Mouse (Mus musculus): ENCODE results near the gene Unk. TPM values are rescaled to one million over a fixed set of nuclear protein-coding genes. Genes with fewer than 3 reads are reported as not detected.

The Unk gene
- polyA plus RNA-seq, 1 experiment from 2014 or later: 51.3 TPM

DNA sequence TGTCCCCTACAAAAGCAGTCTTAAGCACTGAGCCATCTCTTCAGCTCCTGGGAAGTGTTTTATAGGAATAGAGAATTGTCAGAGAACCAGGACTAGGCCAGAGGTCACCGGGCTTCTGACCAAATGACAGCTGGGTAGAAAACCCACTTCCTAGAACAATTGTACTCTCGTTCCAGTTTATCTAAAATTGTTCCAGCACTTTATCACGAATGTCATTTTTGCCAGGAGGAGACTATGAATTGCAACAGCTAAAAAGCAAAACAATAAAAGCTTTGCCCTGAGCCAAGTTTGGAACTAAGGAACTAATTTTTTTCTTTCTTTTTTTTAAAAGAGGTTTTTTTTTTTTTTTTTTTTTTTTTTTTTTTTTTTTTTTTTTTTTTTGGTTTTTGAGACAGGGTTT, 65.5 kb downstream of the Unk start:
- Histone ChIP-seq H3K4me1 (replicated peaks) (peaks cover 11% of the 10 kb centered on the region; the same call in 1 of the 2 replicates), H3K4me3 (no peak overlapping the region), H3K9me3 (peaks cover 4% of the 10 kb centered on the region), H3K27ac (no peak overlapping the region), H3K36me3 (no peaks in the 10 kb centered on the region), H3K27me3 (ENCODE audit: insufficient read depth, poor library complexity, severe bottlenecking) (0 out of 2 replicates have a peak, but pooled peaks cover 4% of the 10 kb centered on the region)
- no peak for DNase-seq (ENCODE audit: low spot score)
- WGBS: 75% methylated on average over 3 of the region's 3 CpGs

GRCm38 (mm10) chr11:116096213-116097108, 66.3 kb downstream of the Unk start:
- no peak overlapping the region for H3K4me3 ChIP-seq
- no peaks in the 10 kb centered on the region for H3K36me3 ChIP-seq
- DNase-seq (ENCODE audit: low spot score): no peak
- H3K9me3 ChIP-seq: peaks cover 4% of the 10 kb centered on the region
- WGBS: 92% methylated on average over 5 of the region's 5 CpGs
- peaks cover 15% of the 10 kb centered on the region for H3K4me1 ChIP-seq (replicated peaks)
- 0 out of 2 replicates have a peak, but pooled peaks cover 4% of the 10 kb centered on the region for H3K27me3 ChIP-seq (ENCODE audit: insufficient read depth, poor library complexity, severe bottlenecking)
- no peak overlapping the region for H3K27ac ChIP-seq

- H3K9me3 ChIP-seq: peaks cover 4% of the 10 kb centered on the region
- no peak overlapping the region for H3K27ac ChIP-seq
- no peak for DNase-seq (ENCODE audit: low spot score)
- 79% methylated on average over 14 of the region's 14 CpGs for WGBS
- H3K36me3 ChIP-seq: no peaks in the 10 kb centered on the region
- H3K27me3 ChIP-seq (ENCODE audit: insufficient read depth, poor library complexity, severe bottlenecking): 0 out of 2 replicates have a peak, but pooled peaks cover 6% of the 10 kb centered on the region
- H3K4me1 ChIP-seq (replicated peaks): peaks cover 33% of the 10 kb centered on the region
- H3K4me3 ChIP-seq: no peak overlapping the region
These were observed 68.8 kb downstream of the Unk start for GRCm38 (mm10) chr11:116098711-116099460.

- Histone ChIP-seq H3K9me3 (peaks cover 4% of the 10 kb centered on the region), H3K4me3 (no peak overlapping the region), H3K27me3 (ENCODE audit: insufficient read depth, poor library complexity, severe bottlenecking) (0 out of 2 replicates have a peak, but pooled peaks cover 8% of the 10 kb centered on the region), H3K36me3 (no peaks in the 10 kb centered on the region), H3K4me1 (replicated peaks) (peaks cover 36% of the 10 kb centered on the region), H3K27ac (no peak overlapping the region)
- 86% methylated on average over 6 of the region's 6 CpGs for WGBS
- DNase-seq (ENCODE audit: low spot score): no peak
These were observed 69.3 kb downstream of the Unk start for GRCm38 (mm10) chr11:116099462-116099861.

GRCm38 (mm10) chr11:116100385-116100784, 70.3 kb downstream of the Unk start:
- Histone ChIP-seq H3K27me3 (ENCODE audit: insufficient read depth, poor library complexity, severe bottlenecking) (peaks cover 14% of the 10 kb centered on the region), H3K9me3 (peaks cover 4% of the 10 kb centered on the region), H3K4me3 (no peak overlapping the region), H3K27ac (peak overlapping the region; percentile 83; the same call in 1 of the 2 replicates), H3K4me1 (replicated peaks) (peaks cover 43% of the 10 kb centered on the region), H3K36me3 (no peaks in the 10 kb centered on the region)
- no peak for DNase-seq (ENCODE audit: low spot score)
- 86% methylated on average over 6 of the region's 6 CpGs for WGBS

DNA sequence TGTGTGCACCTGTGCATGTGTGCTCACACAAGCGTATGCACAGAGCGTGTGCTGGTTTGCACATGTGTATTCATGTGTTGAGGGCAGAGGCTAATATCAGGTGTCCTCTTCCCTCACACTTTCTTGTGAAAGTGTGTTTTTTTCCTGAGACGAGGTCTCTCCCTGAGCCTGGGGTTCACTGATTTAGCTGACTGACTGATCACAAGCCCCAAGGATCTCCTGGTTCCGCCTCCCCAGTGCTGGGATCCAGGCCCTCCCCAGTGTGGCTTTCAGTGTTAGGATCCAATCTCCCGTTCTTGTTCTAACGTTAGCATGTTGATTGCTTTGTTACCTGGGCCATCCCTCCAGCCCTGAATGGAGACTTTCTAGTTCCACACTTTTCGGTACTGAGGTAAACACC, 70.7 kb downstream of the Unk start:
- Histone ChIP-seq H3K4me1 (replicated peaks) (peaks cover 47% of the 10 kb centered on the region), H3K27ac (peak overlapping the region; percentile 83), H3K27me3 (ENCODE audit: insufficient read depth, poor library complexity, severe bottlenecking) (peaks cover 19% of the 10 kb centered on the region), H3K9me3 (peaks cover 4% of the 10 kb centered on the region), H3K36me3 (no peaks in the 10 kb centered on the region), H3K4me3 (no peak overlapping the region)
- WGBS: 83% methylated on average over 7 of the region's 7 CpGs
- no peak for DNase-seq (ENCODE audit: low spot score)

DNA sequence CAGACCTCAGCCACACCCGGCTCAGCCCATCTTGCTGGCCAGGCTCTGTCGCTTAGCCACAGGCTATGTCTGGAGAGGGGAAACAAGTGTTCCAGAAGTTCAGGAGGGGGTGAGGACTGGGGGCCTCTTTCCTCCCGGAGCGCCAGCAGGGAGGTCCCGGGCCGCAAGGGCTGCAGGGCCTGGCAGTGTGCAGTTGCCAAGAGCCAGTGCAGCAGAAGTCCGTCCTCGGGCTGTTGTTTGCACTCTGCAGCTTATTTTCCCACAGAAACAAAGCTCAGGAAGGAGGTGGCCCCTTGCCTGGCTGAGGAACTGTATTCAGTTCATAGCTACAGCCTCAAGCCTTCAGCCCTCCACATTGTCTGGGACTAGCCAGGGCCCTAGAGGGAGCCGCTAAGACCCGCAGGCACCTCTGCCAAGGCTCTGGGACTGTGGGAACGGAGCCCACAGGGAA, 71.8 kb downstream of the Unk start:
- Histone ChIP-seq H3K36me3 (no peaks in the 10 kb centered on the region), H3K27ac (peak overlapping the region; percentile 83), H3K9me3 (no peaks in the 10 kb centered on the region; the same call in 1 of the 2 replicates), H3K27me3 (ENCODE audit: insufficient read depth, poor library complexity, severe bottlenecking) (peaks cover 30% of the 10 kb centered on the region), H3K4me1 (replicated peaks) (peaks cover 58% of the 10 kb centered on the region), H3K4me3 (peak overlapping the region; percentile 2; the same call in 1 of the 2 replicates)
- DNase-seq (ENCODE audit: low spot score): no peak
- 46% methylated on average over 11 of the region's 11 CpGs for WGBS

- Histone ChIP-seq H3K9me3 (no peaks in the 10 kb centered on the region), H3K4me1 (replicated peaks) (peaks cover 64% of the 10 kb centered on the region), H3K4me3 (no peak overlapping the region), H3K27me3 (ENCODE audit: insufficient read depth, poor library complexity, severe bottlenecking) (peaks cover 35% of the 10 kb centered on the region), H3K36me3 (no peaks in the 10 kb centered on the region), H3K27ac (peak overlapping the region; percentile 83)
- no peak for DNase-seq (ENCODE audit: low spot score)
- WGBS: 66% methylated on average over 3 of the region's 4 CpGs
These were observed 72.3 kb downstream of the Unk start for GRCm38 (mm10) chr11:116102472-116102871.

- H3K36me3 ChIP-seq: no peaks in the 10 kb centered on the region
- H3K4me3 ChIP-seq: peak overlapping the region; percentile 9
- DNase-seq (ENCODE audit: low spot score): no peak
- H3K4me1 ChIP-seq (replicated peaks): peaks cover 73% of the 10 kb centered on the region
- WGBS: 78% methylated on average over 12 of the region's 12 CpGs
- peak overlapping the region; percentile 81 for H3K27ac ChIP-seq
- no peaks in the 10 kb centered on the region for H3K9me3 ChIP-seq
- peaks cover 46% of the 10 kb centered on the region for H3K27me3 ChIP-seq (ENCODE audit: insufficient read depth, poor library complexity, severe bottlenecking)
These were observed 73.5 kb downstream of the Unk start for GRCm38 (mm10) chr11:116103572-116103971.

DNA sequence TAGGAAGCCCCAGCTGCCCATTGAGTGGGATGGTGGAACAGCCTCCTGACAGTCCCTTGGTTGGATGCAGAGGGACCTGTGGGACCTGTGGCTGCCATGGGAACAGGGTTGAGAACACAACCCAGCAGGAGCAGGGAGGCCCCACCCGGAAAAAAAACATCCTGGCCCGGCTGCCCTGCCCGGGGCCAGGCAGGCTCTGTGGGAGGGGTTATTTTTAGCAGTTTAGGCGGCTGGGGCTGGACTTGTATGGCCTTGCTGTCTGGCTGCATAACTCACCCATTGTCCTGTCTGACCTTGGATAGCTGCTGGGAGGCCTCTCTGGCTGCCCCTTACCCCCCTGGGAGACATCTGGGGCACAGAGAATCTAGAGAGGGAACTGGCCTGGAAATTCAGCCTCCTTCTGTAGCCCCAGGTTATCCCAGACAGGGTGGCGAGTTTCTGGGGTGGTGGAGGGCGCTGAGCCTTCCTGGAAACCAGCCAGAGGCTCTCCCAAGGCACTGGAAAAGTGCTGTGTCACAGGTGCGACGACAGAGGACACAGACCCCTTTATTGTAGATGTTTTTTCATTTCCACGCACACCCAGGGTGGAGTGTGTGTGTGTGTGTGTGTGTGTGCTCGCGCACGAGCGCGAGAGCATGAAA, 74.0 kb downstream of the Unk start:
- peak; percentile 76 for DNase-seq (ENCODE audit: low spot score)
- H3K4me1 ChIP-seq (replicated peaks): peaks cover 77% of the 10 kb centered on the region
- no peaks in the 10 kb centered on the region for H3K36me3 ChIP-seq
- peak overlapping the region; percentile 81 for H3K27ac ChIP-seq
- WGBS: 44% methylated on average over 14 of the region's 14 CpGs
- H3K27me3 ChIP-seq (ENCODE audit: insufficient read depth, poor library complexity, severe bottlenecking): peaks cover 51% of the 10 kb centered on the region
- H3K4me3 ChIP-seq: peak overlapping the region; percentile 9
- H3K9me3 ChIP-seq: no peaks in the 10 kb centered on the region

GRCm38 (mm10) chr11:116105065-116105464, 74.9 kb downstream of the Unk start:
- DNase-seq (ENCODE audit: low spot score): no peak

DNA sequence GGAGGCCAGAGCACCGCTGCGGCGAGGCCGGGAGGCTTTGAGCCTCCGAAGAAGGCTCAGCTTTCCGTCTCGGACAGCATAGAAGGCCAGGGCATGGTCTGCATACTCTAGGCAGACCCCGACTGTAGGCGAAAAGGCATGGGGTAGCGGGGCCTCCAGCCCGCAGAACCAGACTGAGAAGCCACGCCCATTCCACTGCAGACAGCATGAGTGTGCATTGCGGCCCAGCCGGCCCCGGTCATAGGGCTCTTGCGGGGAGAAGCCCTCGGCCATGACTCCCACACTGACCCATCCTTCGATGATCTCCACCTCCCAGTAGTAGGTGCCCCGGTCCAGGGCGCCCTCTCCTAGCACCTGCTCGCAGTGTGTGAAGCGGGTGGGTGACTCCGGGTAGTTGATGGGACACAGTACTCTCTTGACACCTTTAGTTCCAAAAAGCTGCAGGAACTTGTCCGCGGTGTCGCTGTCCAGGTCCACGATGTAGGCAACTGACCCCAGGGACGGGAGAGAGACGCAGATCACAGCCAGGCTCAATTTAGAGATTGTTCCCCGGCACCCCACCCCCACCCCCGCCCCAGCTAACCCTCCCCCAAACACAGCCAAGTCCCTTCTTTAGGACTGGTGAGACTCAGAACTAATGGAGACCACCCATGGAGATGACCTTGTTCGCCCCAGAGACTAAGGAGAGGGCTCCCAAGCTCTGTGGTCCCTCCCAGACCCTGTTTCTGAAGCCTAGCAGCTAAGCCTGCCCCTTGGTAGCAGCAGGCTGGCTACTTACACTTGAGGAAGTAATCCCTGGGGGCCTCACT, 76.2 kb downstream of the Unk start:
- 23% methylated on average over 32 of the region's 32 CpGs for WGBS
- peak; percentile 52 for DNase-seq (ENCODE audit: low spot score)
- H3K27me3 ChIP-seq (ENCODE audit: insufficient read depth, poor library complexity, severe bottlenecking): peaks cover 70% of the 10 kb centered on the region
- peaks cover 84% of the 10 kb centered on the region for H3K4me1 ChIP-seq (replicated peaks)
- no peaks in the 10 kb centered on the region for H3K36me3 ChIP-seq
- H3K27ac ChIP-seq: peak overlapping the region; percentile 75
- peak overlapping the region; percentile 35 for H3K4me3 ChIP-seq
- H3K9me3 ChIP-seq: no peaks in the 10 kb centered on the region

More at GRCm38 (mm10) chr11:116105065-116105464, 74.9 kb downstream of the Unk start:
- H3K9me3 ChIP-seq: no peaks in the 10 kb centered on the region
- H3K36me3 ChIP-seq: no peaks in the 10 kb centered on the region
- H3K27me3 ChIP-seq (ENCODE audit: insufficient read depth, poor library complexity, severe bottlenecking): peaks cover 57% of the 10 kb centered on the region
- H3K4me1 ChIP-seq (replicated peaks): peaks cover 86% of the 10 kb centered on the region
- no peak overlapping the region for H3K4me3 ChIP-seq
- 89% methylated on average over 2 of the region's 2 CpGs for WGBS
- H3K27ac ChIP-seq: no peak overlapping the region
